Mouse (Mus musculus) brain, embryonic 14.5 days (tissue): Measurements from ENCODE around the gene Ap4s1. TPM values are rescaled to one million over a fixed set of nuclear protein-coding genes. Genes with fewer than 3 reads are reported as not detected.

Source experiments
- DNase-seq: peaks from one replicate; pipeline ENCODE4 v3.0.0-alpha.2; 2011; ENCODE audit warnings: low read depth
- CTCF ChIP-seq: fragments of 200-500 bp; IDR thresholded peaks from 2 replicates; pipeline ENCODE4 v1.5.1; 2012; ENCODE audit warnings: inconsistent platforms, mild to moderate bottlenecking, moderate library complexity, borderline replicate concordance; ENCODE audit not compliant: insufficient read depth, insufficient read length; ENCODE audit errors: extremely low read depth
- POLR2A ChIP-seq: fragments of 200-500 bp; IDR thresholded peaks from 2 replicates; pipeline ENCODE4 v1.6.1; 2012; ENCODE audit warnings: mild to moderate bottlenecking, inconsistent platforms, borderline replicate concordance; ENCODE audit not compliant: poor library complexity, insufficient read depth, insufficient read length, severe bottlenecking; ENCODE audit errors: extremely low read depth
- polyA plus RNA-seq: library from polyadenylated mRNA; depleted of rRNA; stranded (reverse); fragments of >200 nt; gene quantifications from 2 replicates; pipeline ENCODE4 v1.2.3, GENCODE M21; 2012; rRNA removed

Gene Ap4s1
- polyA plus RNA-seq, 1 experiment = 27.5 TPM

DNA sequence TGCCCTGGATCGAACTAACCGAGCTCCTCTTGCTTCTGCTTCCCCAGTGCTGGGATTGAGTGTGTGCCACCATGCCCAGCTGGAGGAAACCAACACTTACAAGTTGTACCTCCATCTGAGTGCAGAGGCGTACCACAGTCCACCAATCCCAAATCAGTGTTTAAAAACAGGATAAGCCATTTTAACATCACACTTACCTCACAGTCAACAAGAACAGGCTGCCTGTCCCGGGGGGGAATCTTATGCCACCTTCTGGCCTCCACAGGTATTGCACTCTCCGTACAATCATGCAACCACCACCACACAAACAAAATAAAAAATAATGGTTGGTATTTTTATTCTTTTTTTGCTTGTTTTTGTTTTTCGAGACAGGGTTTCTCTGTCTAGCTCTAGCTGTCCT, 50.9 kb downstream of the Ap4s1 start:
- peak; percentile 31 for DNase-seq
- peak; percentile 65; the same call in 1 of the 2 replicates for TF ChIP-seq CTCF
- TF ChIP-seq POLR2A = no peak

DNA sequence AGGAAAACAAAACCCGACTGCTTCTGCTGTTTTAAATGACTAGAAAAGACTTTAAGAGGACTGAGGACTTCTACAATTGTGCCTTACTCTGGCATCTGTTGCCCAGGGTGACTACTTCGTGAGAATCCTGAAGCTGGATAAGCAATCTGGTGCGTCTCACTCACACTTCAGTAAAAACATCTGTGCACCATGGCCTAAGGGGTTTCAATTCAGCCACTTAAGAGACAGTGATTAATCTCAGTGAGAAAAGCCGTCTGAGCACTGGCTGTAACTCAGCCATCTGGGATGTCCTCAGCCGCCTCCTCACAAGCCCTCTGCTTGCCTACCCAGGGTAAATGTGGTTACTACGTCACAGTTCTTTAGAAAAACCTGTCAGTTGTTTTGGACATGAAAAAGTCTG, 54.1 kb downstream of the Ap4s1 start:
- TF ChIP-seq CTCF = no peak
- TF ChIP-seq POLR2A = no peak
- peak; percentile 55 for DNase-seq

DNA sequence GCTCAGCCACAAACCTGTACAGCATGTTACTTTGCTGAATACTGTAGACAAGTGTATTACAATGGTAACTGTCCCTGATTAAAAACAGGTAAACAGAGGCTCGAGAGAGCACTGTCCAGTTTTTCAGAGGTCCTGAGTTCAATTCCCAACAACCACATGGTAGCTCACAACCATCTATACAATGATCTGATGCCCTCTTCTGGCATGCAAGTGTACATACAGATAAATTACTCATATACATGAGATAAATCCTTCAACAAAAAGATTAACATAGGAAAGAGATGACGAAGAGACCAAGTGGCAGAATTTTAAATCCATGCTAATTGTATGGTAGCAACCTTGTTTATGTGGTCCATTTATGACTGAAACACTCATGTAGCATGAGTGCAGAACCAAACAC, 56.5 kb downstream of the Ap4s1 start:
- no peak for DNase-seq
- TF ChIP-seq CTCF (no peak), POLR2A (no peak)

DNA sequence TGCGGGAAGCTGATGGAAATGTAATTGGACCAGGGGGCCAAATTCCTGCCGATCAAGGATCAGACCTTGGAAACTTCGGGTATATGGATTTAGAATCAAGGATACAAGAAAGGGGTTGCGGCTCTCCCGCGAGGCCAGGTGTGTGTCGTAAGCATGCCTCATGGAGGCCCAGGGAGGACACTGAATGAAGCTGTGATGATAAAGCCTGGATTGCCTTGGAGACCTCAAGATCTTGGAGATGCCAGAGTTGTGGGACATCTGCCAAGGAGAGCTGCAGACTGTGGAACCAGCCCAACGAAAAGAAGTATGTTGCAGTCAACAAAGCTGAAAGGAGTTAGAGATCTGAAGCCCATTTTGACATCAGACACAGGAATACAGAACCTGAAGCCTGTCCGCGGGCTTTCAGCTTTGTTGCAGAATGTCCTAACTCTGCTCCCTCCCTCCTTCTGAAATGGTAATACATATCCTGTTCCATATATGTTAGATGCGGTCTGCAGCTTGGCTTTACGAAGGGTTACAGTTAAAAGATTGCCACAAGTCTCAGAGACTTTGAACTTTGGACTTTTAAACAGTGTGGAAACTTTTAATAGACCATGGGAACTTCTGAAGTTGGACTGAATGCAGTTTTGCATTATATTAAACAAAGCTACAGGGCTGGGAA, 65.2 kb downstream of the Ap4s1 start:
- TF ChIP-seq CTCF (no peak), POLR2A (no peak)
- no peak for DNase-seq

DNA sequence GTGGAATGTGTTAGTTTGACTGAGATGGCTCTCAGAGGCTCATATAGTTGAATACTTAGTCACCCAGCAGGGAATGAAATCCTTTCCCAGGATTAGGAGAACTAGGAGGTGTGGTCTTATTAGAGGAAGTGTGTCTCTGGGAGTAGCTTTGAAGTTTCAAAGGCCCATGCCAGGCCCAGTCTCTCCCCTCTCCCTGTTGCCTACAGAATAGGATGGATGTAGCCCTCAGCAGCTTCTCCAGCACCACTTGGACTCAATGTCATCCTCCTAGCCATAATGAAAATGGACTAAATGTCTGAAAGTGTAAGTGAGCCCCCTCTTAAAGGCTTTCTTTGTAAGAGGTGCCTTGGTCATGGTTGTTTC, 65.7 kb downstream of the Ap4s1 start:
- DNase-seq = no peak
- TF ChIP-seq CTCF (no peak), POLR2A (no peak)

DNA sequence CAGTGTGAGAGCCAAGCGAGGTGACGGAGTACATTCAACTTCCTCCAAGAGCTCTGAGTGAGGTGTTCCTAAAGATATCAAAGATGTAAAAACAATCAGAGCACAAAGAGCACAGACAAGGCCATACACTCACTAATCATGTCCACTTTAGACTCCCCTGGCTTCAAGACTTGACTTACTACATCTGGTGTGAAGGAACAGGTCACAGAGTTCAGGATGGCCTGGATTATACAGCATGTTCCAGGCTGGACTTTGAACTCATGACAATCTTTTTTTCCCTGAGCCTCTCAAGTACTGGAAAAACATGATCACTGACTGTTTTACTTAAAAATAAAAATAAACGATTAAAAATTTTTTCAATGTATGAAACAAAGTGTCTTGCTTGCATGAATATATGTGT, 68.5 kb downstream of the Ap4s1 start:
- DNase-seq = no peak
- no peak for TF ChIP-seq POLR2A
- TF ChIP-seq CTCF = no peak

DNA sequence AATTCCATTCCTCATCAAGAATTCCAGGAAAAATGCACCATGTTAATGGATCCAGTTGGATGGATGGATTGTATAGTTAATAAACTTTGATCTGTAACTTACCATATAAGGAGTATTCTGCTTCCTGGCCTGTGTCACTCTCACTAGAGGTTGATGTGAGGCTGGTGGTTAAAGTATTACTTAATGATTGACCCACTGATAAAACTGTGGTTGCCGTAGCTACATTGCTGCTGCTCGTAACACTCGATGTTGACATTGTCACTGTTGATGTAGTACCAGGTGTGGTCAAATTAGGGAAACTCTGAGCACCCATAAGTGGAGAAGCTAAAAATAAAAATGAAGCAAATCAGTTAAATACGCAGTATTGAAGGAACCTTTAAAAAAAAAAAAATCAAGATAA, 76.6 kb downstream of the Ap4s1 start:
- DNase-seq = no peak
- no peak for TF ChIP-seq POLR2A
- TF ChIP-seq CTCF = no peak

DNA sequence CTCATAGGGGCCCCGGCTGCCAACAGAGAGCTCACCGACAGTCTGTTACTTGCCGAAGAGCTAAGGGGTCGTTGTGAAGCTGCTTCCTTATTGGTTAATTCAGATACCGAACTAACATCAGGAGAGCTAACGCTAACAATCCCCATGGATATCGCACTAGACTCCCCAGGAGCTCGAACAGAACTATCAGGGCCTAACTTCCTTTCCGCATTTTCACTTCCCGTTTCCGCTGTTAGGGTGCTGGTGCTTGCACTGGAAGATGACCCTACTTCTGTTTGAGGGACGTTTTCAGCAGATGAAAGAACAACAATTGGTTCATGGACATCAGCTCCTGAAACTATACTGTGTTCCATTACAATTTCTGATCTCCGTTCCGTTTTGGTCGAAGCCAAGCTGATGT, 77.9 kb downstream of the Ap4s1 start:
- TF ChIP-seq CTCF = no peak
- DNase-seq = no peak

DNA sequence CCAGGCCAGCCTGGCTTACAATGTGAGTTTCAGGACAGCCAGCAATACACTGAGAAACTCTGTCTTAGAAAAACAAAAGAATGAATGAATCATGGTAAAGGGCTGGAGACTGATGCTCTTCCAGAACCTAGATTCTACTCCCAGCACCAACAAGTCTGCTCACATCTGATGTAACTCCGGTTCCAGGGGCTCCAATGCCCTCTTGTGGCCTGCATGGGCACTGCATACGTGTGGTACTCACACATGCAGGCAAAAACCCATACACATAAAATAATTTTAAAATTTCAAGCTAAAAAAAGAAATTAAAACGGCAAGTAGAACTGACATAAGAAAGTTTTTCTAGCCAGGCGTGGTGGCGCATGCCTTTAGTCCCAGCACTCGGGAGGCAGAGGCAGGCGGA, 94.0 kb downstream of the Ap4s1 start:
- peak; percentile 17 for DNase-seq
- peak; percentile 57; the same call in 1 of the 2 replicates for TF ChIP-seq CTCF
- no peak for TF ChIP-seq POLR2A

Other genes with a start within 250 kb of the Ap4s1 start
- 9.7 and 10.0 TPM in 2 replicates for gene Coch, start 97.7 kb upstream of the Ap4s1 start, polyA plus RNA-seq
- 62.4 and 66.9 TPM in 2 replicates for gene Strn3, start 864 bp downstream of the Ap4s1 start, polyA plus RNA-seq
- gene Hectd1, start 138.5 kb downstream of the Ap4s1 start, polyA plus RNA-seq = 32.4 and 44.4 TPM in 2 replicates